Mouse (Mus musculus) liver, embryonic 18 days (tissue): ENCODE measurements around the gene Prr14l. TPM values are rescaled to one million over a fixed set of nuclear protein-coding genes. Genes with fewer than 3 reads are reported as not detected.

Source experiments
- polyA plus RNA-seq: library from polyadenylated mRNA; depleted of rRNA; stranded (reverse); fragments of >200 nt; gene quantifications from 2 replicates; pipeline ENCODE4 v1.2.3, GENCODE M21; 2012; rRNA removed

The Prr14l gene
- 3.3 and 4.5 TPM in 2 replicates for polyA plus RNA-seq

DNA sequence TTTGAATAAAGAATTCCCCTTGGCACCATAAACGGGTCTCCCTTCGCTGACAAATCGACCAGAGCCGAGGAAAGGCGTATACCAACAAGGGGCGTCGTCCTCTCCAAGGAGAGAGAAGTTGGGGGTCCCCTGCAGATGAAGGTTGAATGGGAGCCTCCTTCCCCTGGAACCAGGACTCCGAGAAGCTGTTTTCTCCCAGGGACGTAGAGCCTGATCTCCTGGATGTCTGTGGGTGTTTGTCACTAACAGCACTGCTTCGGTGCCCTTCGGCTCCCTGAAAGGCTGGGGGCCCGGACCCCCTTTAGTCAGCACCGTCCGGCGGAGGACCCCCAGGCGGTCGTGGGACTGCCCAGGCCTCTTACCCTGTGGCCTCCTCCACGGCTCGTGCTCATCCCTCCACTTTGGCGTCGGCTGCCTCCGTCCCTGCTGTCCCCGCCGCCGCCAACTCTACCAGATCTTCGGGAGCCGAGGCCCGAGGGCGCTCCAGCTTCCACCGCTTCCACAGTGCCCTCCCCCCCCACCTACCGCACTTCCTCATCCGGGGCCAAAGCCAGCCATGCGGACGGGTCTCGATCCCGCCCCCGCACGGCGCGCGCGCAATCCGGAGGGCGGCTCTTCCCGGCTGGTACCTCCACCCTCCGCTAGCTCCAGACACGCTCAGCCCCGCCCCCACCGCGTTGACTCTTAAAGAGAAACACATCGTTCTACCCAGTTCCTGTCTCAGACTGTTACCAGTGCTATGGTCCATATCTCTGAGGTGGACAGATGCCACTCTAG lies at the start of gene Prr14l:
Gene Prr14l (minus strand): TSS at position 526 of the 777 bp plus-strand sequence.

DNA sequence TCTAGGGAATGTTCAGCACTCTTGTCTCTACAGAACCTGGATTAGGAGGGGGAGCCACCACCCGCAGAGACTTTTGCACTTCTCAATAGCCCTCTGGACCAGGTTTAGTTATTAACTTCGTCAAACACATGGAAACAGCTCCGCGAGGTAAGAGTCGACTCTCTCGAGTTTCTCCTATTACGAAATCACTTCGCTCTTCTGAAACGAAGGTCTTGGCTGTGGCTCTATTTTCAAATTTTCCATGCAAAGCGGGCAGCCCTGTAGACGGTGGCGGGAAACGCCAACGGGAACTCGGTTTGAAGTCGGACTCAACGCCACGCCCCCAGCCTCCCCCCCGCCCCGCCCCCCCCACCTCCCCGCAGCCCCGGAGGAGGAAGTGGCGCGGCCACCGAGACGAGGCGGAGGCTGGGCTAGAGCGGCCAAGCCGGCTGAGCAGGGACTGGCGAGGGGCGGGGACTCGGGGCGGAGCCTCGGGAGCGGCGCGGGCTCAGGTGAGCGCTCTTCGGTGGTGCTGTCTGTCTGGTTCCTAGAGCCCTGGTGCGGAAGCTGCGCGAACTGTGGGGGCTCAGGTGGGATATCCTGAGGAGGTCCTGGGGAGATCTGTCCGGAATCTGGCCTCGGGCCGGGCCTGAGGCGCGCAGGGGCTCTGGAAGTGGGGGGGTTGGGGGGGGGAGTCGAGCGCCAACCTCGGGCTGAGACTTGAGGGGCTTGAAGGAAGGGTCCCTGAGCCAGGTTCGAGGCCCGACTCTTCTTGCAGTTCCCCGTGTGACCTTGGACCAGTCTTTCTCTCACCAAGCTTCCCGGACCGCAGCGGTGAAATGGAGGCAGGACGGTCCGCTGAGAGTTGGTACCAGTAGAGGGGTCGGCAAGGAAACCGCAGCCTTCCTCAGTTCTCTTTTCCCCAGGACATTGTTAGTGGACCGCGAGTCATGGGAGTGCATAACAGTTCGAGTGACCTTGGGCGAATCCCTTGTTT lies 9.5 kb upstream of the Prr14l start, which contains the start of gene Depdc5:
Gene Depdc5 (plus strand): TSS at position 449 of the 976 bp plus-strand sequence.

DNA sequence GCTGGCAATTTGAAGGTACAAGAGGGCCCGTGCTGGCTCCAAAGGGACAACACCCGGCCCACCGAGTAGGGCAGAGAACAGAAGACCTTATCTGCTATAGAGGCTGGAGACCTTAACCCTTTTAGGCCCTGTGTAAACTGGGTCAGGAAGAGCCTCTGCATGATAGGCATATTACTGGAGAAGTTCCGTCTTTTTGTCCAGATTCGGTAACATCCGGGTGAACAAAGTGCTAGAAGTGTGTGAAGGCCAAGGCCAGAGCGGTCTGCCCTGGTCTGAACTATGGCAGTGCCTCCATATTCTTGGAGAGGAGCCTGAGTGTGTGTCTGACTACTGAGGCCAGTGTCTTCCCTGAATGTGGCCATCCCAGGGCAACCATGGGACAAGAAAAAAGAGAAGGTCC lies 27.0 kb downstream of the Prr14l start, which contains the start of gene Gm20671:
Gene Gm20671 (minus strand): TSS at position 101 of the 400 bp plus-strand sequence.

DNA sequence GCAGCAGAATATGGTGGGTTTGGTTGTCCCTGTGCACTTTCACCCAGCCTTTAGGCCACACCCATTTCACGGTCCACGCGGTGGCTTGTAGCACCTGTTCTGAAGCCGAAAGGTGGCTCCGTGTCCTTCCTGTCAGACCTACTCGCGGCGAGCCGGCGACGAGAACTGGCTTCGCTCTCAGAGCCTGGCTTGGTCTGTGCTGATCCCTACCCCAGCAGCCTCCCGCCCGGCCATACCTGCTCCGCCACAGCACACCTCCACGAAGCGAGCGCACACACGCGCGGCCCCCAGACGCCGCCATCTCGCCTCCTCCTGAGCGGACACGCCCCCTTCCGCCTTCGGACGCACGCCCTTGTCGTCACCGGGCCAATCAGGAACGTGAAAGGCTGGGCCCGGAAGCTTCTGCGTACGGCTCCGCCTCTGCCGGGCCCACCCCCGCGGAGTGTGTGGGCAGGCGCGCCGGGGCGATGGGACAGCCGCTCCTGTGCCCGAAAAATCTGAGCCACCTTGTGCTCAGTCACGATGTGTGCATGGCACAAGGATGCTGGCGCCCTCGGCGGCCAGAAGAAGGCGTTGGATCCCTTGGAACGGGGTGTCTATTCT lies 68.6 kb downstream of the Prr14l start, which contains the start of gene Pisd:
Gene Pisd (minus strand): TSS at position 334 of the 603 bp plus-strand sequence.

Other genes with a start within 250 kb of the Prr14l start
- gene Yes1, start 243.1 kb downstream of the Prr14l start, polyA plus RNA-seq = 3.0 and 3.2 TPM in 2 replicates
- gene Pisd, start 68.6 kb downstream of the Prr14l start, polyA plus RNA-seq = 35.4 and 36.0 TPM in 2 replicates
- 0.22 and 0.45 TPM in 2 replicates for gene Gm20671, start 27.1 kb downstream of the Prr14l start, polyA plus RNA-seq
- 6.9 and 7.7 TPM in 2 replicates for gene Depdc5, start 9.4 kb upstream of the Prr14l start, polyA plus RNA-seq
- 91.4 and 97.0 TPM in 2 replicates for gene Ywhah, start 164.6 kb upstream of the Prr14l start, polyA plus RNA-seq
- 0.01 and 0.11 TPM in 2 replicates for gene Slc5a1, start 250.0 kb upstream of the Prr14l start, polyA plus RNA-seq